Mouse (Mus musculus) liver, embryonic 16.5 days (tissue): ENCODE data around the gene Dbi. TPM values are rescaled to one million over a fixed set of nuclear protein-coding genes. Genes with fewer than 3 reads are reported as not detected.

Experiments
- ATAC-seq: fragments of 200-750 bp; cut with Nextera tagmentation; 2 replicates; pipeline ENCODE4 v1.8.0; 2017; ENCODE audit warnings: low read depth, mild to moderate bottlenecking, moderate number of reproducible peaks, moderate library complexity
- H3K27ac ChIP-seq: fragments of 300-500 bp; sonication (generic); 2 replicates; pipeline ENCODE4 v1.5.1; 2014; ENCODE audit warnings: mild to moderate bottlenecking, low read length
- H3K27me3 ChIP-seq: fragments of 300-500 bp; sonication (generic); 2 replicates; pipeline ENCODE4 v1.6.1; 2014; ENCODE audit warnings: low read depth, low read length, mixed read lengths; ENCODE audit not compliant: control insufficient read depth, insufficient read depth
- H3K36me3 ChIP-seq: fragments of 300-500 bp; sonication (generic); 2 replicates; pipeline ENCODE4 v1.6.1; 2014; ENCODE audit warnings: mild to moderate bottlenecking; ENCODE audit not compliant: control insufficient read depth, insufficient read depth
- H3K4me1 ChIP-seq: fragments of 300-500 bp; sonication (generic); 2 replicates; pipeline ENCODE4 v1.6.1; 2014; ENCODE audit warnings: low read depth, low read length, mixed read lengths; ENCODE audit not compliant: control insufficient read depth
- H3K4me2 ChIP-seq: fragments of 300-500 bp; sonication (generic); 2 replicates; pipeline ENCODE4 v1.6.1; 2014; ENCODE audit warnings: low read depth, low read length, mixed read lengths
- H3K4me3 ChIP-seq: fragments of 300-500 bp; sonication (generic); 2 replicates; pipeline ENCODE4 v1.5.1; 2014; ENCODE audit warnings: low read depth, mild to moderate bottlenecking, low read length
- H3K9ac ChIP-seq: fragments of 300-500 bp; sonication (generic); 2 replicates; pipeline ENCODE4 v1.6.1; 2014; ENCODE audit warnings: low read depth, low read length
- H3K9me3 ChIP-seq: fragments of 300-500 bp; sonication (generic); replicated peaks from 2 replicates; pipeline ENCODE4 v1.6.1; 2016; ENCODE audit warnings: low read length; ENCODE audit not compliant: control insufficient read depth
- WGBS: fragments of 180-500 bp; shearing (Covaris S2); extraction: QIAGEN DNeasy Blood & Tissue Kit; methylation state at CpG from one replicate; pipeline ENCODE4 v1.1.7; 2014; ENCODE audit not compliant: insufficient replicate concordance; 5-methylcytosine and 5-hydroxymethylcytosine counted together
- polyA plus RNA-seq: library from polyadenylated mRNA; unstranded; fragments of >200 nt; fragmentation: Nextera tagmentation; extraction: Ambion mirVana; gene quantifications from 2 replicates; pipeline ENCODE4 v1.2.1, GENCODE M21; 2015

The Dbi gene
- polyA plus RNA-seq: 1,140 and 1,165 TPM in 2 replicates

GRCm38 (mm10) chr1:120120969-120121811 is at the start of gene Dbi, which contains the start of gene 3110009E18Rik:
Gene Dbi, minus strand, starts transcription at chr1:120121078.
Gene 3110009E18Rik, plus strand, starts transcription at chr1:120121187.
- Histone ChIP-seq H3K27me3 (no peaks in the 10 kb centered on the region), H3K4me1 (peaks cover 20% of the 10 kb centered on the region), H3K4me3 (peak within 1 kb of the TSS; percentile 68), H3K9ac (peak within 1 kb of the TSS; percentile 78), H3K27ac (peak within 1 kb of the TSS; percentile 91), H3K36me3 (no peaks in the 10 kb centered on the region), H3K9me3 (no peaks in the 10 kb centered on the region), H3K4me2 (peak within 1 kb of the TSS; percentile 96)
- peak; percentile 87 for ATAC-seq
- WGBS: 1% methylated on average over 52 of the region's 52 CpGs

- no peak for ATAC-seq
- Histone ChIP-seq H3K27ac (no peak overlapping the region), H3K4me2 (no peak overlapping the region), H3K9me3 (no peaks in the 10 kb centered on the region), H3K27me3 (no peaks in the 10 kb centered on the region), H3K36me3 (no peaks in the 10 kb centered on the region), H3K4me1 (no peaks in the 10 kb centered on the region), H3K9ac (no peak overlapping the region), H3K4me3 (no peak overlapping the region)
- 54% methylated on average over 7 of the region's 7 CpGs for WGBS
Observed at GRCm38 (mm10) chr1:120170307-120170706, 49.4 kb upstream of the Dbi start.

- 77% methylated on average over 7 of the region's 7 CpGs for WGBS
- H3K4me3 ChIP-seq: no peak overlapping the region
- H3K27ac ChIP-seq: no peak overlapping the region
- H3K4me2 ChIP-seq: no peak overlapping the region
- H3K9ac ChIP-seq: no peak overlapping the region
- ATAC-seq: no peak
- H3K36me3 ChIP-seq: no peaks in the 10 kb centered on the region
- no peaks in the 10 kb centered on the region for H3K9me3 ChIP-seq
- H3K4me1 ChIP-seq: no peaks in the 10 kb centered on the region
- no peaks in the 10 kb centered on the region for H3K27me3 ChIP-seq
Observed at GRCm38 (mm10) chr1:120168674-120169073, 47.8 kb upstream of the Dbi start.

GRCm38 (mm10) chr1:120168016-120168415 is 47.1 kb upstream of the Dbi start:
- WGBS: 68% methylated on average over 4 of the region's 4 CpGs
- Histone ChIP-seq H3K4me2 (no peak overlapping the region), H3K27me3 (no peaks in the 10 kb centered on the region)

GRCm38 (mm10) chr1:120162616-120163015 is 41.7 kb upstream of the Dbi start:
- no peak for ATAC-seq
- no peak overlapping the region for H3K4me3 ChIP-seq
- no peak overlapping the region for H3K9ac ChIP-seq
- no peaks in the 10 kb centered on the region for H3K9me3 ChIP-seq
- H3K4me2 ChIP-seq: no peak overlapping the region
- no peaks in the 10 kb centered on the region for H3K27me3 ChIP-seq
- H3K36me3 ChIP-seq: no peaks in the 10 kb centered on the region
- H3K27ac ChIP-seq: no peak overlapping the region
- no peaks in the 10 kb centered on the region for H3K4me1 ChIP-seq
- 33% methylated on average over 1 of the region's 1 CpGs for WGBS

More at GRCm38 (mm10) chr1:120168016-120168415, 47.1 kb upstream of the Dbi start:
- Histone ChIP-seq H3K27ac (no peak overlapping the region), H3K9ac (no peak overlapping the region), H3K4me3 (no peak overlapping the region), H3K4me1 (no peaks in the 10 kb centered on the region), H3K36me3 (no peaks in the 10 kb centered on the region), H3K9me3 (no peaks in the 10 kb centered on the region)
- no peak for ATAC-seq

- Histone ChIP-seq H3K36me3 (no peaks in the 10 kb centered on the region), H3K4me3 (no peak overlapping the region), H3K9ac (no peak overlapping the region), H3K27ac (no peak overlapping the region), H3K4me2 (no peak overlapping the region), H3K27me3 (no peaks in the 10 kb centered on the region), H3K9me3 (no peaks in the 10 kb centered on the region), H3K4me1 (no peaks in the 10 kb centered on the region)
- ATAC-seq: no peak
- 68% methylated on average over 5 of the region's 5 CpGs for WGBS
Observed at GRCm38 (mm10) chr1:120161502-120161901, 40.6 kb upstream of the Dbi start.

- no peak for ATAC-seq
- 77% methylated on average over 9 of the region's 9 CpGs for WGBS
- Histone ChIP-seq H3K9ac (no peak overlapping the region), H3K27ac (no peak overlapping the region), H3K9me3 (no peaks in the 10 kb centered on the region), H3K4me1 (no peaks in the 10 kb centered on the region), H3K4me3 (no peak overlapping the region), H3K27me3 (no peaks in the 10 kb centered on the region), H3K4me2 (no peak overlapping the region), H3K36me3 (no peaks in the 10 kb centered on the region)
Observed at GRCm38 (mm10) chr1:120158474-120159127, 37.7 kb upstream of the Dbi start.

GRCm38 (mm10) chr1:120155325-120155724 is 34.4 kb upstream of the Dbi start:
- ATAC-seq: no peak
- H3K4me3 ChIP-seq: no peak overlapping the region
- 8% methylated on average over 1 of the region's 1 CpGs for WGBS
- no peaks in the 10 kb centered on the region for H3K36me3 ChIP-seq
- H3K4me2 ChIP-seq: no peak overlapping the region
- H3K27me3 ChIP-seq: no peaks in the 10 kb centered on the region
- H3K4me1 ChIP-seq: no peaks in the 10 kb centered on the region
- no peak overlapping the region for H3K9ac ChIP-seq
- no peak overlapping the region for H3K27ac ChIP-seq
- H3K9me3 ChIP-seq: no peaks in the 10 kb centered on the region

- Histone ChIP-seq H3K27me3 (no peaks in the 10 kb centered on the region), H3K4me3 (no peak overlapping the region)
- ATAC-seq: no peak
Observed at GRCm38 (mm10) chr1:120154232-120154631, 33.4 kb upstream of the Dbi start.

More at GRCm38 (mm10) chr1:120154232-120154631, 33.4 kb upstream of the Dbi start:
- H3K4me1 ChIP-seq: no peaks in the 10 kb centered on the region
- no peaks in the 10 kb centered on the region for H3K9me3 ChIP-seq
- H3K4me2 ChIP-seq: no peak overlapping the region
- H3K36me3 ChIP-seq: no peaks in the 10 kb centered on the region
- H3K27ac ChIP-seq: no peak overlapping the region
- H3K9ac ChIP-seq: no peak overlapping the region
